Mouse (Mus musculus) liver, embryonic 14.5 days (tissue): ENCODE results near the gene Ccdc91.

Experiments
- CTCF ChIP-seq: IDR thresholded peaks from 2 replicates; pipeline ENCODE4 v1.5.1; 2016; ENCODE audit warnings: antibody characterized with exemption, low read depth, control low read depth
- EP300 ChIP-seq: IDR thresholded peaks from 2 replicates; pipeline ENCODE4 v1.6.1; 2016; ENCODE audit warnings: antibody characterized with exemption, low read depth

GRCm38 (mm10) chr6:147492551-147492950 is 16.9 kb downstream of the Ccdc91 start:
- no peak for TF ChIP-seq CTCF
- TF ChIP-seq EP300 = no peak
